Comparison of ENCODE assay signal across 12 mouse cellular contexts in genomic region chr11:79844436-79844835, GRCm38 (mm10).
"Had no signal": no experiment of that assay in that cellular context is flagged by ENCODE, and none has a peak within 500 bp of the region (broad histone marks: within the 10 kb centered on the region; RNA-seq: fewer than 3 reads in every experiment).

No protein-coding gene starts in this region.

- DNase-seq: liver, postnatal 0 days; lung, adult 2 months; lung, postnatal 14 days; lung, postnatal 36 days; right cerebral cortex, postnatal 14 days; spleen, adult 18-20 months; thymus, adult 18-20 months; thymus, postnatal 14 days; thymus, postnatal 36 days had no signal

- ATAC-seq: liver, postnatal 0 days; lung, postnatal 0 days; midbrain, embryonic 13.5 days; midbrain, embryonic 15.5 days had no signal
